Mouse (Mus musculus): ENCODE measurements around the gene Dlg1.

The Dlg1 gene

DNA sequence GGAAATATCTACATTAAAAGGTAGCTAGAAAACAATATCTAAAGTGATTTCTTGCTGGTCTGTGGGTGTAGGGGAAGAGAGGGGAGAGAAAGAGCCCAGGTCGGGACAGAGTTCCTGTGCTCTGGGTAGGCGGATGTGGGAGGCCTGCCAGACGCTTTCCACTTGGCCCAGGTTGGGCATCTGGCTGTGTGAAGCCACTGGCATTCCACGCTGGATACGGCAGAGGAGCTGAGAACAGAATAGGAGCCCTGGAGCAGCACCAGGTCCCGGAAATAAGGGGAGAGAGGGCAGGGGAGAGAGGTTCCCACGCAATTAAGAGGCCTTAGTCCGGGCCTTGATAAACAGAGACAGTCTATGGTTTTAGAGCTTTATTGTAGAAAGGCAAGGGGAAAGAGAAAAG lies 77.0 kb downstream of the Dlg1 start:
- DNase-seq = peak; percentile 34

DNA sequence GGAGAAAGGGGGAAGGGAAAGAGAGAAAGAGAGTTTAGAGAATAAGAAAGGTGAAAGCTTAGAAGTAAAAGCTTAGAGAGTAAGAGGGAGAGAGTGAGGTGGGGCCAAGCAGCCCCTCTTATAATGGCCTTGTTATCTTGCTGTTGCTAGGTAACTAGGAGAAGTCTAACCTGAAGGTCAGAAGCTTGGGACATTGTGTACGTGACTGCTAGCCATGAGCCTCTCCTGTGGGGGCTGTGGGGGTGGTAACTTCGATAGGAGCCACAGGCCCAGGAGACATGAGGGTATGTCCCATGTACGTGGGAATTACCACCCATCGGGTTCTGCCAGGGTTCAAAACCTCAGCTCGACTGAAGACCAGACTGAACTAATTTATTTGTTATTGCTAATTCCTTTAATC lies 77.5 kb downstream of the Dlg1 start:
- no peak for DNase-seq

DNA sequence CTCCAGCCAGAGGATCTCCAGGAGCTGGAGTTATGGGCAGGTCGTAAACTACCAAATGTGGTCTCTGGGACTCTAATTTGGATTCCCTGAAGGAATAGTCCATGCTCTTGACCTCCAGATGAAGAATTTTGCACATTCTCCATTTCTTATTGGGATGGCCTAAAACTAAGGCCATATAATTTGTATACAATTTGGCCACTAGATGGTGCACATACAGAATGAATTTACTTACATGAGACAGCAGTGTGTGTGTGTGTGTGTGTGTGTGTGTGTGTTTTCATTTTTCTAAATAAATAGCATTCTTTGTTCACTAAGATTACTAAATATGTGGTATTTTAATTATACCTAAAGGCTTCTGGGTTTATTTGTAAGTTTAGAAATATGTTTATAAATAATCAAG lies 87.3 kb downstream of the Dlg1 start:
- DNase-seq = peak; percentile 39

DNA sequence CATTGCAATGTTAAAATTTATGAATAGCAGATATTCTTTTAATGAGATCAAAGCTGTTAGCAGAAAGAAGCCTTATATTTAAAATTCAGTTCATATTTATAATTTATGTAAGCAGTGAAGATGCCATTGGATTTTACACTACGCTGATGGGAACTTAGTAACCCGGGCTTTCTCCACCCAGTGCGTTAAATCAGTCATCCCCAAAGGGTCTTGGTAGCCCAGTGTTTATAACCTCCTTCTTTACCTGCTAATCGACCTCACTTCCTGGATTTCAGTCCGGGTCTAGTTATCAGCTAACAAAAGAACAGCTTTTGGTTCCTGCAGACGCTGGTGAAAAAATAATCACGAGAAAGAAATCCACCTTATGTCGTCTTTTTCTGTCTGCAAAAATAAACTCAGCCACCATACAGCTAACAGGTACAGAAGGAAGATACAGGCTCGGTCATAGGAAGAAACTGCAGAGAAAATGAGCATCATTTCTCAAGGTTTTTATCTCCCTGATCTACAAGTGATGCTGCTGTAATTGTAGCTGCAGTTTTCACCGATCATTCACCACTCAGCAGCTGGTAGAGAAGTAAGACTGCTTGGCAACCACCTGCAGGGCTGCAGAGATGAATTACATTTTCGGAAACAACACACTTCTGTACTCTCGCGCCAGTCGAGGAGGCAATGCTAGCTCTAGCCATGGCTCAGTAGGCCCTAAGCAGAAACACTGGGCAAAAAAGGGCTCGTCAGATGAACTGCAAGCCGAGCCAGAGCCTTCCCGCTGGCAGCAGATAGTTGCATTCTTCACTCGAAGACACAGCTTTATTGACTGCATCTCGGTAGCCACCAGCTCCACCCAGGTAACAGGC lies 91.2 kb downstream of the Dlg1 start:
- no peak for DNase-seq

DNA sequence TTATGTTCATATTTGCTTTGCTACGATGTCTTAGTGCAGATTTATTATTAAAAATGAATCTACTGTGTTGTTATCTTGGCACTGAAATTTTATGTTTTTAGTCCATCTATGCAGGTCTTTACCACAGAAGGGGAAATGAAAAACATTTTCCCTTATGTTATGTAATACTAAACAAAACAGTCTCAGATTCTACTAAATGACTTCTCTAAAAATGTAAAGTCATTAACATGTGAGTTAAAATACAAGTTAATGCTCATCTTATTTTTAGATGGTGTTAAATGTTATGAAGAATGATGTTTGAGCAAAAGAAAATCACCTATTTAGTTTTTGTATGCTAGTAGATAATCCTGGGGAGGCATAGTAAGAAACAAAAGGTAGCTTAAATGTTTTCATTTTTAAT lies 91.8 kb downstream of the Dlg1 start:
- no peak for DNase-seq

DNA sequence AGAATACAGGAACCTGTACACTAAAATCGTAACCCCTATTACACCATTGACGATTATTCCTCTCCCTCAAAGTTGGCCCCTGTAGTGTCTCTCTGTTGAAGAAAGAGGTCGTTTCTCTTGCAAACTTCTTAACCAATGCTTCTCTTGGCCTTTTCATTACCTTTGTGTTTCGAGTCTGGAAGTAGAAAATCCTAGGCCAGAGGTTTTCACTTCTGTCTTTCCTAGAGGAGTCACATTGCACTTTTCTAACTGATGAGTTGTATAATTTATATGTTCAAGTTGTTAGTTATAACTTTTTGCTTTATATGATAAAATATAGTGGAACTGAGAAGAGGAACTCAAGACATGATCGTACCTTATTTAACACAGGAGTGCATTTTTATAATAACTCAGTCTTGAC lies 93.2 kb downstream of the Dlg1 start:
- no peak for DNase-seq

DNA sequence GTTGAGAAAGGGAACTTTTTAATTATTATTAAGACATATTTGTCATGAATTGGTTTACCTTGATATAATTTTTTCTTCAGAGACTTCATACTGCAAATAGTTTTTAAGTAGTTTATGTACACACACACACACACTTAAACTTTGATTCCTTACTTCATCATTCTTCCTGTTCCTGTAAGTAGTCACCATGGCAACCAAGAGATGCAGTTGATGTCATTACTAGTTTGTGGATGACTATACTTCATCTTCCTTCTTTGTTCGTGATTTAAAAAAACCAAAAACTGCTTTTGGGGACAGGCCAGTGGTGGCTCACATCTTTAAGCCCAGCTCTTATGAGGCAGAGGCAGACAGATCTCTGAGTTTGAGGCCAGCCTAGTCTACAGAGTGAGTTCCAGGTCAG lies 94.4 kb downstream of the Dlg1 start:
- no peak for DNase-seq

DNA sequence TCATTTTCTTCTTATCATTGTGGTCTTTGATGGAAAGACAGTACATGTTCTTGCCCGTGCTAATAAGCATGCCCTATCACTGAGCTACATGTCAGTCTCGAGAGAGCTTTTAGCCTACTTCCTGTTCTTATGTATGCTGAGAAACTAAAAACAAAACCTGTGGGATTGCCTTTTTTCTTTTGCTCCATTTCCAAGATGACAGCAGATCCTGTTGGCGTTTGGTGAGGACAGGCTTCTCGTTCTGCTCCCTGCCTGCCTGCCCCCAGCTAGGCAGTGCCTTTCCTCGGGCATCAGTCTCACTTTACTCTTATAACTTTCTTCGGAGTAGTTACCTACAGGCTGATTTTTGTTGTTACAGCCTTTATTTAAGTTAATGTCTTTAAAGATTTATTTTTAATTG lies 96.2 kb downstream of the Dlg1 start:
- no peak for DNase-seq

DNA sequence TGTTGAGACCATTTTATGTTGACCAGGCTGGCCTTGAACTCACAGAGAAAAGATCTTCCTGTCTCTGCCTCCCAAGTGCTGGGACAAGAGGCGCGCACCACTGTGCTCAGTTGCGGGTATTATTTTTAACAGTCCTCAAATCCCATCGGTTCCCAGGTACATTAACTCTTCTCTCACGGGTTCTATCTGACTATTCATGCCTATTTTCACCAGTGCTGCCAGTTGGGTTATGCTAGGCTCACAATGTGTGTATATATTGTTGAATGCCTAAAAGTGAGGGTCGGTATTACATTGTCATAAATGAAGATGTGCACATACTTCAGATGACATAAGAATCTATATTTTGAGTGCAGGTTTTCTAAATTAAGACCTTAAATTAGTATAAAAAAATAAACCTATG lies 103.1 kb downstream of the Dlg1 start:
- no peak for DNase-seq

DNA sequence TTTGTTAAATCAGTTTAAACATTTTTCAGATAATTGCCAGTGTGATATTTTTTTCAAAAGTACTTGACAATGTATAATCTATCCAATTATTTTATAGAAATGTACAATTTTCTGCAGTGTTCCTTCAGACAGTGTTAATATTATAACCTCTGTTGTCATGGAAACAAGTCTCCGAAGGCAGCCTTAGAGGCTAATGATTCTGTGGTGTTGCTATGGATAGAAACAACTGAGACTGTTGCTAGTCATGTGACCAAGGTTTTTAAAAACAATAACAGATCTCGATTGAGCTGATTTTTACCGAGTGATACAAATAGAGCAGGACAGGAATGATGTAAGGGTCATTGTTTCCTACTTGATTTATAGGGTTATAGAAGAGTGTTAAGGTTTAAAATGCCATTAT lies 103.5 kb downstream of the Dlg1 start:
- no peak for DNase-seq

DNA sequence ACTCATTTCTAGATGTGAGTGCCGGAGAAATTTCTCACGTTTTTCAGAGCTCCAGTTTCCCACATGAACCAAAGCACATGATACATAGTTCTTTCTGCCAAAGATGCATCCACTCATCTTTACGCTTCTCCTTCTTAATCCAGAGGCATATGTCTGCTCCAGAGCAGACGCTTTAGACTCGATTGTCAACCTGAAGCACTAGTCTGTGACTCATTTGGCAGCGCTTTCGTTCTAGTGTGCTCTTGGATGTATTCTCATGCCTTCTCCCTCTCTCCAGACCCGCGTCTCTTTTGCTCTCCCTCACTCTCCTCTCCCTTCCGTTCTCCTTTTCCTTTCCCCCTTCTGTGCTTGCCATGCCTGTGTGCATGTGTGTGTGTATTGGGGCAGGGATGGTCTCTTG lies 112.7 kb downstream of the Dlg1 start:
- DNase-seq = no peak

DNA sequence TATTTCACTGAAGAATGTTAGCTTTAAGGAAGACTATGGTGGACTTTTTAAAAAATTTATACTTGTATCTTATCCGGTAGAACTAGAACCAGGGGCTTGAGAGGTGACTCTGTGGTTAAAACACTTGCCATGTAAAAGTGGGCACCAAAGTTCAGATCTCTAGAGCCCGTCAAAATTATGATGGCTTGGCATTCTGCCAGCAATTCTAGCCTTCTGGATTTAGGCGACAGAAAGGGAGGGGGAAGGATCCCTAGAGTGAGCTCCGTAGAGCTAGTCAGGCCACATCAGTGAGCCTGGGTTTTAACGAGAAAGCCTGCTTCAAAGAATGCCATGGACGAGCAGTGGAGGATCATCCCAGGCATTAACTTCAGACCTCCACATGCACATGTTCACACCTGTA lies 117.8 kb downstream of the Dlg1 start:
- no peak for DNase-seq

DNA sequence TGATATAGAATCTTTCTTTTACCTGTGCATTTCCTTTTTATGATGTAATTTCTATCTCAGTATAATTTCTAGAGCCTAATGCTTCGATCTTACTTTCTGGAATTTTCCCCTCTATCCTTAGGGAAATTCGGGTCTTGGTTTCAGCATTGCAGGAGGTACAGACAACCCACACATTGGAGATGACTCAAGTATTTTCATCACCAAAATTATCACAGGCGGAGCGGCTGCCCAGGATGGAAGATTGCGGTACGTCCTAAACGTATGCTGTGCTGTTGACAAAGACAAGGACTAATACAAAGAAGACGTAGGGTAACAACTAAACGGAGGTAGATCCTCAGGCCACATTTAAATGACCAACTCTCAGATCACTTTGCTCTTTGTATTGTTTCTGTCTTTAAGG lies 126.8 kb downstream of the Dlg1 start:
- no peak for DNase-seq

DNA sequence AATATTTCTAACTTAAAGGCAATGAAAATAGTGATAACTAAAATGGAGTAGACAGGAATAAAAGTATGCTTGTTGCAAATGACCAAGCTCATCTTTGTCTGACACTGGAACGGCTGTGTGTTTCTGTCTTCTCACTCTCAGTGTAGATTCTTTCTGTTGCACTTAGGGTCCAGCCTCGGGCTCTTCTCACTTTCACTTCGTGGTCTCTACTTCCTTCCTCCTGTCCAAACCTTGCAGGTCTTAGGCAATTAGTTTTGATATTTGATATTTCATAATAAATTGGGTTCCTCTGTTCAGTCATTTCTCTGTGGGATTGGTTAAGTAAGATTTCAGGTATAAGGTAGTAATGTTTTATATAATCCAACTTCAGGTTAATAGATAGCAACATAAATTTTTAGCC lies 140.4 kb downstream of the Dlg1 start:
- no peak for DNase-seq

DNA sequence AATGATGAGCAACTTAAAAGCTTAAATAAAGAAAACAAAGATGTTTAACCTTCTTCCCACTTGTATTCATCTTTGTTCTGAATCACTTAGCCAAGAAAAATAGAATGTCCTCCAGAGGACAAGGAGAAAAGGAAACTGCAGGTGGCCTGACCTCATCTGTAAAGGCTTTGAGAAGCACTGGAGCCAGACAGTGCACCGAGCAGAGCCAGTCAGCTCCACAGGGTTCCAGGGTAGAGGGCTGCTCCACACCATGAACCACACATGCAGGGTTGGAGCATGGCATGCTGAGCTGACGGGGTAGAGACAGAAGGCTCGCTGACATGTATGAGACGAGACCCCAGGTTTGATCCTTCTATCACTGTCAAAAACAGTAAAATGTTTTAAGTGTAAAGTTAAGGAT lies 162.8 kb downstream of the Dlg1 start:
- DNase-seq = no peak

DNA sequence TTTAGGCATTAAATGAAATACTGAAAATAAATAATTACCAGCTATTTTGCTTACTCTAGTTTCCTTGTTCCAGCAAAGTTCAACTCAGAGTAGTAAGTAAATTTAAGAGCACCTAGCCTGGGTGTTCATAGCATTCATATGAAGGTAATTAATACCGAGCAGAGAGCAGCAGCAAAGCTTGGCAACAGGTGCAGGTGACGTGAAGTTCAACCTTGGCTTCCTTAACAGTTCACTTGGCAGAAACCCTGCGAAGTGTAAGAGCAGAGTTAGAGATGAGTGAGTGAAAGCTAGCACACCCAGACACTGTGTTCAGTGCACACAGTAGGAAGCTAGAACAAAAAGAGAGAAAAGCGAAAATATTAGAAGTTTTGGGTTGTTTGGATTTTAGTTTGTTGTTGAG lies 167.5 kb downstream of the Dlg1 start:
- DNase-seq = peak; percentile 22

DNA sequence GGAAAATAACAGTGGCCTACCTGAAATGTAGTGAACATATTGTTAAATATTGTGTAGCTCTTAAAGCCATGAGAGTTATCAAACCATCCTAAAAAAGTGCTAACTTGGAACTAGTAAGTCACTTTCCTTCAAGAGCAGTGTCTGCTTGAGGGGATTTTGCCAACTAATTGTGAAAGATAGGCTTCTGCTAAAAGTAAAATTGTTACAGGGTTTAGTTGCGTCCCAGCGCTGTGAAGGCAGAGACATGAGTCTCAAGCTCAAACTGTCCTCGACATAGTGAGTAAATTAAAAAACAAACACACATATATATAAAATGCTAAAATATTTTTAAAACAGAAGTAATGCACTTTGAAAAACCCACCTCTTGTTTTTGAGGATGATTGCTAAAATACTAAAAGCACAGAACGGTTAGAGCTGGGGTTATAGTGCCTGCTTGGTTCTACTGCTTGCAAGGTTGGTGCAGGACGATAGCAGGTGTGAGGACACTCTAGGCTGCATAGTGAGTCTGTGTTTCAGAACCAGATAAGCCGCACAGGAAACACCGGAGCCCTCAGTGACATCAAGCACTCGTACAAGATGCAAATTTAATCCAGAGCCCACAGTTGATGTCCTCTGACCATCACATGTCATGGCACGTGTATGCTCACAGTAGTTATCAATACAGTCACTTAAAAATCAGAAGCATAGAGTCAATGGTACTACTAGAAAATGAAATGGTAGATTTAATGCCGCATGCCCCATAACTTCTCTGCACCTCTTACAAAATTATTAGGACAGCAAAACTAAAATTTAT lies 169.6 kb downstream of the Dlg1 start:
- no peak for DNase-seq

DNA sequence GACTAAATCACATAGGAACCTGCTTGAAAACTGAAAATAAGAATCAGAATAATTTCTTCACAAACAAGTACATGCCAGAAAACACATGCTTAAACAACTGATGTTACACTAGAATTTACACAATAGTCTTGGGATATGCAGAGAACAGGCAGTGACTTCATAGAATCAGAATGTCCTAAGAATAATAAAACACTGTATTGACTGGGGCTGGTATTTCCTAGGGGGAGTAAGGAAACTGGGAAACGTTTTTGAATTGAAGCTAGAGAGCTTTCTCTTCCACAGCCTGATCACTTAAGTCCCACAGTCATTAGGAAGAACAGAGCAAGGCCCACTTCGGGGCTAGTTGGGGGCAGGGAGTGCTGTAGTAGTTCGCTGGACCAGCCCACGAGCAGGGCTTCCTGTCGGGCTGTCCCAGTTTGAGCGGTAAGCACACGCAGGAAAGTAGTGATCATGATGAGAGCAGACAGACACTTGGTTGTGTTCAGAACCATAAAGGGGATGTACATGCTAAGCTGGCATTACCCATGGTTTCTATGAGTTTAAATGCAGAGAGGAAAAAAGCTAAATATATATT lies 170.9 kb downstream of the Dlg1 start:
- DNase-seq = peak; percentile 21

DNA sequence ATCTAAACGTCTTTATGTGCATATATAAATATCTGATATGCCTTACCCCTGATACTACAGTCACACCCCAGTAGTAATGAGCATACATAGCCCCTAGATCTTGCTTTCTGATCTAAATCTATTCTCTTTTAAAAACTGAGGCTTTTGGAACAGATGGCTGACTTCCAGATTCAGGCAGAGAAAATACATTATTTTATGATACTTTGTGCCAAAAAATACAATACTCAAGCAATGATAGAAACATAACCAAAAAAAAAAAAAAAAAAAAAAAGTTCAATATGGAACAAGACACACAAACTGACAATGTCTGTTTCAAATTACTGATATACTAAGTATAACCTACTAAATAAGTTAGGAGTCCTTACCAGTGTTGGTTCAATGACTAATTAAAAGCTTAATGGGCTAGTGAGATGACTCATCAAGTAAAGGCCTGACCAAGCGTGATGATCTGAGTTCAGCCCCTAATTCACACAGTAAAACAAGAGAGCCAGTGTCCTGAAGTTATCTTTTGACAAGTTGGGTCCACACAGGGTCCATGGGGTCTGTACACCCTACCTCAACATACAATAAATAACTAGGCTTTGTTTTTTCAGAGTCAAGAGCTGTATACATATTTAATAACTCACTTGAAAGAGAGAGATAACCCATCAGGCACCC lies 171.5 kb downstream of the Dlg1 start:
- DNase-seq = no peak

DNA sequence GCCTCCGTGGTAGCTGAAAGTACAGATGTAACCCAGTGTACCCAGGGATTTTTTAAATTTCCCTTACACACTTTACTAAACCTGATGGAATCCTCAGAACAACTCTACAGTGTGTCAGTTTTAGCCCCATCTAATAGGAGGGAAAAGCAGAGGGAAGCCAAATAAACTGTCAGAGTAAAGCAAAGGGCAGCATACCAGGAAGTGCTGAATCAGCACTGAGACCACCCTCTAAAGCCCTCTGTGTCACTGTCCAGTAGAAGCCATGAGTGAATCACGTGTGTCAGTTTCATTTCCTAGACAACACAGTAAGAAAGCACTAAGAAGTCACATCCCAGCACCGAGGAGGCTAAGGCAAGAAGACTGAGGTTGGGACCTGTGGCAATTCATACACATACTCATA lies 174.1 kb downstream of the Dlg1 start:
- DNase-seq = no peak

DNA sequence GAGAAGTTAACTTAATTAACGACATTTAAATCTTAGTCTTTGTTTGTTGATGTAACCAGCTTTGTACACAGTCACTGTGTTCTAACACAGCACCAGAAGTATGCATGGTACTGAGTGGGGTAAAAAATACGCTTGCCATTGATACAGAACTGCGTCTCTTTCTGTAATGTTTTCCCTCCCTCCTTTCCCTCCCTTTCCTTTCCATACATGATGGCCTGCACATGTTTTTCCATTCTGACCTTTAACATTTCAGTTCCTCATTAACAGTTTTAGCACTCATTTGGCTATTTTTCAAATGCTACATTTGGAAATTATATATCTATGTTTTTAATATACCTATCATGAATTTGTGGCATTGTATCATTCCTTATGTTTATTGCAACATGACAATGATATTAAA lies 181.0 kb downstream of the Dlg1 start:
- no peak for DNase-seq

DNA sequence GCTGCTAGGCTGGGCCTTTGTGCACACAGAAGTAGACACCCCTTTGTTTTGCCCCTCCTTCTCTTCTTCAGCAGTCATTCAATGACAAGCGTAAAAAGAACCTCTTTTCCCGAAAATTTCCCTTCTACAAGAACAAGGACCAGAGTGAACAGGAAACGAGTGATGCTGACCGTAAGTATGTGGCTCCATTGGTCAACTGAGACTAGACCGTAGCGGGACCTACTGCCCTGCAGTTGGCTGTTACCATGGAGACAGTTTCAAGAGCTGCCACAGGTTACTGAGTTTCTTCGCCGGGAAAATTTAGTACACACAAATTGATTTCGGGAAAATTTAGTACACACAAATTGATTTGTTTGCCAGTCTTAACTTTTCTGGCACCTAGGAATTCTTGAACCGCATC lies 183.5 kb downstream of the Dlg1 start:
- no peak for DNase-seq

DNA sequence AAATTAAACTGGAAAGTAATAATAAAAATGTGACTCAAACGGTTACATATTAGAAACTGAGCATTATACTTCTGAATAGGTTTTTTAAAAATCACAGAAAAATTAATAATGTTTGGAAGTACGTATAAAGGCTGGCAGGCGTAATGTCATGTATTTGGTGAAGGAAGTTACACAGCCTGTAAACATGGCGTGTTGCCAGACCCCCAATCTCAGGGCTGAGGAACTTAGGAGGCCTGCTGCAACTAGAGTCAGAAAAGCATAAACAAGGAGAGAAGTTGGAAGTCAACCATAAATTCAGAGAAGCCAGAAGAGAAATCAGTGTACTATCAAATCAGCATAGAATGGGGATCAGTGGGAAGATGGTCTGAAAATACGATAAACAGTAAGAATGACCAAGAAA lies 200.7 kb downstream of the Dlg1 start:
- DNase-seq = no peak

DNA sequence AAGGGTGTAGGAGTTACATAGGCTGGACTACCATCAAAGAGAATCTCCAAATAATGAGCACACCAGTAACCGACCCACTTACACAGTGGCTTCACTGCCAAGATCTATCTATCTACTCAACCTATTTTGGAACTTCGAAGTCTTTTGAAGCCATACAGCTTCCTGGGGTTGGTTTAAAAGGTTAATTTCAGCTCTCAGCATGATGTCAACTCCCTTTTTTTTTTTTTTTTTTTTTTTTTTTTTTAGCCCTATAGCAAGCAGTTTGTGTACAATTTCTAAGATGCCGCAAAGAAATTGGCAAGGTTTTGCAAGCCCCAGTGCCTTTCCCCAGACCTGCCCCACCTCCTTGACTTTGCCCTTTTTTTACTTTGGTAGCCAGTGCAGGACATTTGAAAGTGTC lies 202.0 kb downstream of the Dlg1 start:
- DNase-seq = no peak
